Comparison of ENCODE assay signal across 16 mouse cellular contexts in the genomic region with DNA sequence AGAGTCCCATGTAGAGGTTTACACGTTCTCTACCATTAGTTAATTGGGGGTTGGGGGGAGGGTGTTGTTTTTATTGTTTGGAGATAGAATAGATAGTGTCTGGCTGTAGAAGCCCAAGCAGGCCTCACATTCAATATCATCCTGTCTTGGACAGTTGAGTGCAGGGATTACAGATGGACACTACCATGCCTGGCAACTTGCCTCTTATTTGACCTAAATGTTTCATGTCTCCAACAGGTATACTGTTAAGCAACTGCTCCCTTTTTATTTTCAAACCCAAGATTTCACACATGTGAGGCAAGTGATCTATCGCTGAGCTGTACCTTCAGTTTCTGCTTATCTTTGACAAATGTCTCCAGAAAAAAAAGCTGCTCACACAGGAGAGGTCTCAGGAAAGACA. TPM values are rescaled to one million over a fixed set of nuclear protein-coding genes. Genes with fewer than 3 reads are reported as not detected.
"Had no signal": no experiment of that assay in that cellular context is flagged by ENCODE, and none has a peak within 500 bp of the region (broad histone marks: within the 10 kb centered on the region; RNA-seq: fewer than 3 reads in every experiment).

No protein-coding gene starts in this region.

- H3K27ac ChIP-seq: kidney, embryonic 15.5 days; left cerebral cortex, adult 2 months; limb, embryonic 15.5 days; liver, embryonic 12.5 days; midbrain, embryonic 10.5 days; midbrain, embryonic 15.5 days; neural tube, embryonic 13.5 days; stomach, embryonic 15.5 days had no signal

- H3K9me3 ChIP-seq: kidney, embryonic 15.5 days; limb, embryonic 15.5 days; liver, embryonic 12.5 days; midbrain, embryonic 10.5 days; midbrain, embryonic 15.5 days; neural tube, embryonic 13.5 days; stomach, embryonic 15.5 days had no signal

- H3K4me2 ChIP-seq: kidney, embryonic 15.5 days; limb, embryonic 15.5 days; liver, embryonic 12.5 days; lung, embryonic 14.5 days; midbrain, embryonic 15.5 days; neural tube, embryonic 13.5 days; stomach, embryonic 15.5 days had no signal

- DNase-seq: kidney, postnatal 14 days; lung, embryonic 14.5 days; lung, postnatal 10 days; lung, postnatal 4 days; right cerebral cortex, postnatal 14 days; thymus, postnatal 36 days had no signal

- H3K27me3 ChIP-seq: kidney, embryonic 15.5 days; limb, embryonic 15.5 days; liver, embryonic 12.5 days; midbrain, embryonic 15.5 days; neural tube, embryonic 13.5 days; stomach, embryonic 15.5 days had no signal

- H3K4me1 ChIP-seq: kidney, embryonic 15.5 days; liver, embryonic 12.5 days; midbrain, embryonic 10.5 days; midbrain, embryonic 15.5 days; neural tube, embryonic 13.5 days; stomach, embryonic 15.5 days had no signal

- H3K4me3 ChIP-seq: kidney, embryonic 15.5 days; left cerebral cortex, adult 2 months; limb, embryonic 15.5 days; liver, embryonic 12.5 days; midbrain, embryonic 10.5 days; midbrain, embryonic 15.5 days; neural tube, embryonic 13.5 days; stomach, embryonic 15.5 days had no signal

- ATAC-seq: liver, embryonic 12.5 days; midbrain, embryonic 15.5 days had no signal

- H3K9ac ChIP-seq: kidney, embryonic 15.5 days; limb, embryonic 15.5 days; liver, embryonic 12.5 days; lung, embryonic 14.5 days; midbrain, embryonic 15.5 days; neural tube, embryonic 13.5 days; stomach, embryonic 15.5 days had no signal

- H3K36me3 ChIP-seq: kidney, embryonic 15.5 days; limb, embryonic 15.5 days; liver, embryonic 12.5 days; midbrain, embryonic 15.5 days; neural tube, embryonic 13.5 days; stomach, embryonic 15.5 days had no signal

RNA-seq across cellular contexts. Expression of a gene that starts 50.4 kb away (rescaled TPM):
- polyA plus RNA-seq: large intestine, adult 2 months; limb, embryonic 11.5 days; limb, embryonic 15.5 days; midbrain, embryonic 15.5 days had no signal
